Mouse (Mus musculus): ENCODE results near the gene Trim43a. TPM values are rescaled to one million over a fixed set of nuclear protein-coding genes. Genes with fewer than 3 reads are reported as not detected.
"Not testable (repeated sequence)": the region's sequence is repeated elsewhere in the genome, so short reads cannot be mapped to it uniquely, and the experiment has no call there.

Trim43a gene
- total RNA-seq (2021) = under 1 TPM in 1 of 2 experiments, not detected in 1; 0.69 TPM
- long read RNA-seq, experiment 1 = 0 reads
- long read RNA-seq, experiment 2 = 0 reads

- DNase-seq (ENCODE audit: low spot score in 2 of 2) = not testable (repeated sequence)
These were observed at the start of gene Trim43a for GRCm38 (mm10) chr9:88580591-88580990. Gene Trim43a (plus strand): TSS chr9:88580891.

DNA sequence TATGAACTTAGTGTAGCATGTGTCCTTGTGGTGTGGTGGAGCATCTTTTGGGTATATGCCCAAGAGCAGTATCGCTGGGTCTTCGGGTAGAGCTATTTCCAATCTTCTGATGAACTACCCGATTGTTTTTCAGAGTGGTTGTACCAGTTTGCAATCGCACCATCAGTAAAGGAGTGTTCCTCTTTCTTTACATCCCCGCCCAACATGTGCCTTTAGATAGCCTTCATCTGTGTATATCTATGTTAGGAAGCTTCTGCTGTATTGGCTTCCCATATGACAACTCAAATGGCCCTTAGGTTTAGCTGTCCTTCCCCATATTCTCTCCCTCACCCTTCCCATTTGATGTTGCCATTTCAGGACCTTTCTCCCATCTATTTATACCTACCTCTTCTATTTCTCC, 46.6 kb upstream of the Trim43a start:
- DNase-seq (ENCODE audit: low spot score in 2 of 2) = no peak

DNA sequence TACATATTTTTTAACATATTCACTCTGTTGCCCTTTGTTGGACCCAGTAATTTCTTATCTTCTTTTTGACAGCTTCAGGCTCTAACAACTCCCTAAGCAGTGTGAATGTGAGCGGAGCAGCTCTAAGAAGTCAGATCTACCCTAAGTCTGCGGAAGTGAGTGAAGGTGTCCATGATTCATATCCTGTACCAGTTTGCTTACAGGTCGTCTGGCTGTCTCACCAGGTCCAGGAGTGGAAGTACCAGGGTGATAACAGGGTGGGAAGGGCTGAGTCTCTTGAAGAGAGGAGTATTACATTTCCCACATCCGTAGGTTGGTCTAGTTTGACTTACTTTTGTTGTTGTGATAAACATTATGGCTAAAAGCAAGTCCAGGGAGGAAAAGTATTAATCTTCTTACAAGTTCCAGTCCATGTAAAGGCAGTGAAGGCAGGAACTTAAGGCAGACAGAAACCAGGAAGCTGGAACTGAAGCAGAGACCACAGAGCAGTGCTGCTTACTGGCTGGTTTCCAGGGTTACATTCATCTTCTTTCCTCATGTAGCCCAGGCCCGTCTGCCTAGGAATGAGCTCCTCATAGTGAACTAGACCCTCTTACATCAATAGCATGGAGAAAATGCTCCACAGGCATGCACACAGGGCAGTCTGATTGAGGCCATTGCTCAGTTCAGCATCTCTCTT, 41.0 kb upstream of the Trim43a start:
- DNase-seq (ENCODE audit: low spot score in 2 of 2) = no peak

DNA sequence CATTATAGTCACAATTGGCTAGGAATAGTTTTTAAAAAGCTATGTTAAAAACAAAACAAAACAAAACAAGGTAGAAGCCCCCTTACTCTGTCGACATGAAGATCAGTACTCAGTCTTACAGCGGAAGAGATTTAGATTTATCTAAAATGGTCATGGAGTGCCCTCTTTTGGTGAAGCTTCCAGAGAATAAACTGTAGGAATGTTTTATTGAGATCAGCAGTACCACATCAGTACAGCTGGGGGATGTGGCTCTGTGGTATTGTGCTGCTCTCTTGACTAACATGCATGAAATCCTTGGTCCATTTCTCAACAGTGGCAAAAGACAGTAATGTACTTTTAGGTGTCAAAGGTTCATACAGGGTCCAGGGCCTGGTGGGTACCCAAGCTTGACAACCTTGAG, 37.9 kb upstream of the Trim43a start:
- DNase-seq (ENCODE audit: low spot score in 2 of 2) = peak in 1 of 2 experiments; percentile 46

DNA sequence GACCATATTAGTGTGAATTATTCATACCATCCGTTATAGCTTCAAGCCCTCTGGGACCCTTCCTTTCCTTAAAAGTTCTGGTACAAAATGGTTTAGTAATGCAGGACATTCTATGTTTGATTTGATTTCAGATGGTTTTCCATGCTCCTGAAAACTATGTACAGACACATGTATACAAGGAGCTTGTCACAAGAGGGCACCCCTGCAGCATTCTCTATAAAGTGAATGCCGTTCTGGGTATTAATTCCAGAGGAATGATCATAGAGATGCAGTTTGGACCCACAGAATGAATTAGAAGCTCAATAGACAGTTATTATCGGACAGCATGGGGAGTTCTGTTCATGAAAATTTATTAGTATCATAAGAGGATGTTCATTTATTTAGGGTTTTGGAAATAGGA, 35.2 kb upstream of the Trim43a start:
- DNase-seq (ENCODE audit: low spot score in 2 of 2) = peak in 1 of 2 experiments; percentile 57

DNA sequence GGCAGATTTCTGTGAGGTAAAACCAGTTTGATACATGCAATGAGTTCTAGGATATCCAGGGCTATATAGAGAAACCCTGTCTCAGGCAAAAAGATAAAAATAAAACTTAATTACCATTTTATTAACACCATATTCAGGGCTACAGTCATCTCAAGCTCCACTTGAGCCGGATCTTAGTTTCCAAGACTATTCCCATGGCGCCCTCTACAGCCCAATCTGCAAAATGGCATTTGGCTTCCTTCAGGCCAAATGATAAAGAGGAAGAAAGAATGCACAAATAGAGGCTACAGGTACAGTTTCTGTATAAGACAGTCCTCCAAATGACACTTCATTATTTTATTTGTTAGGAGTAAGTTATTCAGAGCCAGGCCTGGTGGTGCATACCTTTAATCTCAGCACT, 34.5 kb upstream of the Trim43a start:
- peak in 1 of 2 experiments; percentile 32 for DNase-seq (ENCODE audit: low spot score in 2 of 2)

- no peak for DNase-seq (ENCODE audit: low spot score in 2 of 2)
These were observed 34.0 kb upstream of the Trim43a start for GRCm38 (mm10) chr9:88546657-88547056.

- peak in 1 of 2 experiments; percentile 31 for DNase-seq (ENCODE audit: low spot score in 2 of 2)
These were observed 33.4 kb upstream of the Trim43a start for GRCm38 (mm10) chr9:88547270-88547669.

DNA sequence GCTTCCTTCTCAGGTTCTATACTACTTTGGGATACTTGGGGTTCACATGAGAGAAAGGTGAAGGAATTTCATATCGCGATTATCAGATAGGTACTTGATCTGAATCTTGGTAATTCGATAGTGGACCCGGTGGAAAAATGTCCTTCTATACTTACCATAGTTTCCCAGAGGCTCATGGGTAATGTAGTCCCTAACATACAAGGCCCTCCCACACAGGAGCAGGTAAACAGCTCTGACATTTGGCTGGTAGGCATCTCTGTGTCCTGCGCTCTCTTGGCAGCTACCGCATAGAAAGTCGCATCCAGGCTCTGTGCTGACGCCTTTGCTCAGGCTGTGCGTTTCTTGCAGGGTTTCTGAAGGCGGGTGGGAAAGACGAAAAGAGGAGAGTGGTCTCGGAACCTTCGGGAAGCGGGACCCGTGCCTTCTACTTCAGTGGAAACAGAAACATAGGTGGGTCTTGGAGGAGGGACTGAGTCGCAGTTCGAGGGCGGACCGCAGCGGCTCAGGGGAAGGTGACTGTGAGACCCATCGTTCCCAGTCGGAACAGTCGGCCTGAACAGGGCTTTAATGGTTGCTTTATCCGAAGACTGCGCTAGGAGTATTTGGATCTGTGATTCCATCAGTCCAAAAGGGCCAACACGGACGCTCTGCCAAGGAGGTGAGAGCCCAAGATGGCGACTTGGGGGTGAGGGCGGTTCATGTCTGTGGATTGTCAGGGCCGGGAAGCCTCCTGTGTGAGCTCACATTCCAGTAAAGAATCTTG, 32.7 kb upstream of the Trim43a start, which contains the start of gene Zfp949:
TSS of gene Zfp949 (plus strand) at position 170 of the 763 bp plus-strand sequence.
- peak; percentile 75 to 92 for DNase-seq (ENCODE audit: low spot score in 2 of 2)

DNA sequence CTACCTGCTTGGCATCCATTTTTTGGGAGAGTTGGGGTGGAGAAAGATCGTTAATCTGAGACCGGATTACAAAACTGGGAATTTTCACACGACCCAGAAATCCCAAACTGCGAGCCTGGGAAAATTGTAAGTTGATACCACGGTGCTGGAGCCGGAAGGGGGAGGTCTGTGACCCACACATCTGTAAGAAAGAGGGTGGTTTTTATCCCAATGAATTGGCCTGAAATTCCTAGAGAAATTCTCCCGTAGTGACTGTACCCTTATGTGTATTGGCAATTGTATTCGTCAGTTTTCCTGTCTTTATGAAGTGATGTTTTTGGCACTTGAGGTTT, 32.1 kb upstream of the Trim43a start:
- DNase-seq (ENCODE audit: low spot score in 2 of 2) = no peak

- DNase-seq (ENCODE audit: low spot score in 2 of 2) = no peak
These were observed 27.6 kb upstream of the Trim43a start for GRCm38 (mm10) chr9:88553071-88553470.

DNA sequence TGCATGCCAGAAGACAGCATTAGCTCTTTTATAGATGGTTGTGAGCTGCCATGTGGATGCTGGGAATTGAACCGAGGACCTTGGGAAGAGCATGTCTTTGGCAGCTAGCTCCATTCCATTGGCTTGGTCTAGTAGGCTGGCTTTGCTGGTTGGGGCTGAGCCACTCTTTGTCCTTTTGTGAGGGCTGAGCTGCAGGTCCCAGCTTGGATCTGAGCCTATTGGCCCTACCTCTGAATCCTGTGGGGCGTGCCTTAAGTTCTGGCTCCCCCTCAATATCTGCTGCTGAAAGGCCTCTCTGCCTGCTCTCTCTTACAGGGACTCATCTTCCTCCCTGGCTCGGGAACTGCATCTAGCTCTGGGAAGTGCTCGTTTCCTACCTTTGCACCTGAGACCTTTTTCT, 22.5 kb upstream of the Trim43a start:
- DNase-seq (ENCODE audit: low spot score in 2 of 2) = no peak

DNA sequence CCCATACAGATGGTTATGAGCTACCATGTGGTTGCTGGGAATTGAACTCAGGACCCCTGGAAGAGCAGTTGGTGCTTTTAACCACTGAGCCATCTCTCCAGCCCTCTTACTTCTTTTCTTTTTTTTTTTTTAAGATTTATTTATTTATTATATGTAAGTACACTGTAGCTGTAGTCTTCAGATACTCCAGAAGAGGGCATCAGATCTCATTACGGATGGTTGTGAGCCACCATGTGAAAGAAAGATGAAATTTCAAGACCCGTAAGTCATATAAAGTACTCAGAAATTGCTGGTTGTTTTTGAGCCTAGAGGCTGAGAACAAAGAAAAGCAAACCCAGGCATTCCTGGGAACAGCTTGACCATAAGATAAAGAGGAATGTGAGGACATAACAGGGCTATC, 19.2 kb upstream of the Trim43a start:
- DNase-seq (ENCODE audit: low spot score in 2 of 2) = not testable (repeated sequence)

GRCm38 (mm10) chr9:88570471-88570870, 10.2 kb upstream of the Trim43a start:
- not testable (repeated sequence) for DNase-seq (ENCODE audit: low spot score in 2 of 2)

GRCm38 (mm10) chr9:88593708-88594107, 13.0 kb downstream of the Trim43a start:
- DNase-seq (ENCODE audit: low spot score in 2 of 2) = not testable (repeated sequence)

- peak; percentile 98 for DNase-seq (ENCODE audit: low spot score in 2 of 2)
These were observed 18.8 kb downstream of the Trim43a start for GRCm38 (mm10) chr9:88599206-88600162.

GRCm38 (mm10) chr9:88625803-88626514, 45.3 kb downstream of the Trim43a start:
- not testable (repeated sequence) for DNase-seq (ENCODE audit: low spot score in 2 of 2)

GRCm38 (mm10) chr9:88638125-88638524, 57.4 kb downstream of the Trim43a start:
- DNase-seq (ENCODE audit: low spot score in 2 of 2) = not testable (repeated sequence)

Data from layer of hippocampus, postnatal 14 days (tissue).